Mouse (Mus musculus): ENCODE measurements around the gene Ssh1.

Ssh1 gene

DNA sequence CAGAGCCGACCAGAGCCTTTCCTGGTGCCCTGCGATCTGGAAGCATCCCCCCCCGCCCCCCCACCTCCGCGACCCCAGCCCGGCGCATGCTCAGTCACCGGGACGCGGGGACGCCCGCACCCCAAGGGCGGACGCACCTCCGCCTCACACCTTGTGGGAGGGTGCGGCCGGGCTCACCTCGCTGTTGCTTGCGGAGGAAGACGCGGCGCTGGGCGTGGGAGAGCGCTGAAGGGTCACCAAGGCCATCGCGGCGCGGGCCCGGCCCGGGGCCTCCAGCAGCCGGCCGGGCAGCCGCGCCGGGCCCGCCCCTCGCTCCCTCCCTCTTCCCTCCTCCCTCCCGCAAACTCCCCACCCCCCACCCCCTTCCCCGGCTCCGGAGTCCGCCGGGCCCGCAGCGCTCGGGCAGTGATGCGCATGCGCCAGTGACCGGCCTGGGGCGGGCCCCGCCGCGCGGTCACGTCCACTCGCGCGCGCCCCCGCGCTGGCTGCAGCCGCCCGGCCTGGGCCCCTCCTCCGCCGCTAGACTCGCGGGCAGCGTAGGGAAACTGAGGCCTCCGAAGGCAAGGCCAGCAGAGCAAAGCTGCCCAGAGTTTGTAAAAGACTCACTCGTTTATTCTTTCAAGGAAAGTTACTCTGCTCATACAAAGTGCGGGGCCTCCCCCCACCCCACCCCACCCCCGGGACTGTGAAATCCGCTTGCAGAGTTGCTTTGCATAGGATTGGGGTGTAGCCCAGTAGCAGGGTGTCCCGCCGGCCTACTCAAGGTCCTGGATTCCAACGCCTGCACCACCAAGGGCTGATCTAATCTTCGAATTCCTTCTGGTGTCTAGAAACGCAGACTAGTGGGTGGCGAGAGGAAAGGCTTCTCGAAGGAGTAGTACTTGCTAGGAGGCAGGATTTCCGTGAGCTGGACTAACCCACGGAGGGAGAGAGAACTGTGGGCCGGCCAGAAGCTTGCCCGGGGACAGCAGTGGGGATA, at the start of gene Ssh1:
Gene Ssh1, minus strand, starts transcription at position 408 of the 979 bp plus-strand sequence.
- peak; percentile 74 to 77 for DNase-seq (ENCODE audit: low spot score in 2 of 2)

DNA sequence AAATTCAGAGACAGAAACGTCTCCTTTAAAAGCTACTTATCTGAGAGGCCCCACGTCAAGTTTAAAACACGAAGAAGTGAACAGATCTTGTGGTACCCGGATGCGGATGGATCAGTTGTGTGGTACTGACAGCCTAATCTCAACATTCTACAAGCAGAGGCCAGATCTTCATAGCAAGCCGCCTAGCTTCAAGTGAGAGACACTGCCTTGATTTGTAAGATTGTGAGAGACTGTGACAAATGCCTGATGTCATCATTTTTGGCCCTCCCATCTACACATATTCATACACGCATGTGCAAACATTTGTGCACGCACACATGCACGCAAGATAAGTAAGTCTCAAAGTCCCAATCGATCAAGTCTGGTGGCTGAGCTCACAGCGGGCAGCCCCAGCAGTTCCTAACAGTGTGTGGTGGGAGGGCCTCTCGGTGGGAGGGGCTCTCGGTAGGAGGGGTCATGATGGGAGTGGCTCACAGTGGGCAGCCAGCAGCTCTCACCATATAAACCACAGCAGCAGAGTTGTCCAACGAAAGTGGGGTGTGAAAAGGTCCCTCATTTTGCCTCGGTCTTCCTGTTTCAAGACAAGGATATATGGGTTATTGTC, 47.7 kb upstream of the Ssh1 start:
- peak in 1 of 2 experiments; percentile 5 for DNase-seq (ENCODE audit: low spot score in 2 of 2)

DNA sequence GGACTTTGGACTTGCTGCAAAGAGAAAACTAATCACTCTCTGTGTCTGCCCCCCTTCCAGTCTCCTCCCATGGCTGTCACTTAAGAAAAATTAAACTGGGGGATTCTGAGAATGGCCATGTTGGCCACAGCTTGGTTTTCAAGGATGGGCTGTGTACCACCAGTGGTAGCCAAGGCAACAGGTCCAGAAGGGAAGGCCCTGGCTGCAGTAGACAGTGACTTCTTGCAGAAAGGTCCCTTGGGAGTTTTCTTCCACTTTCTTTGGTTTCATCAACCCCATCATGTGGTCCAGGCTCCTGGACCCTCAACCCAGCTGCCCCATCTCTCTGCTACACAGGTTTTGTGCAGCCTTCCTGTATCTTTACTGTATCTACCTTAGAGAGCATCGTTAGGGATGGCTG, 47.2 kb upstream of the Ssh1 start:
- DNase-seq (ENCODE audit: low spot score in 2 of 2): no peak

DNA sequence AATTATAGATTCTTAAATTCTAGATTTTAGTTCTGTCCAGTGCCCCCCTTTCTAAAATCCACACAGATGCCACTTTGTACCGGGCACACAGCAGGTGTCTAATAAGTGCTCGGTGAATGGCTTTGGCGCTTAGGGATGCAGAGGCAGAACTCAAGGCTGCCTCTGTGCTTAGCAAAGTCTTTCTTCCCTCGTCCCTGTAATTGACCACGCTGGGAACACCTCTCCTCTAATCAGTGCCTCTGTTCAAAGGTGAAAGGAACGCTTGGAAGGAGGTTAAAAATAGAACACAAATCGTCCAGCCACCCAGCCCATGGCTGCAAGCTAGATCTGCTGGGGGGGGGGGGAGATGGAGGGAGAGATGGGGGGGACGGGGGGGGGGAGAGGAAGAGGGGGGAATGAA, 46.8 kb upstream of the Ssh1 start:
- no peak for DNase-seq (ENCODE audit: low spot score in 2 of 2)

DNA sequence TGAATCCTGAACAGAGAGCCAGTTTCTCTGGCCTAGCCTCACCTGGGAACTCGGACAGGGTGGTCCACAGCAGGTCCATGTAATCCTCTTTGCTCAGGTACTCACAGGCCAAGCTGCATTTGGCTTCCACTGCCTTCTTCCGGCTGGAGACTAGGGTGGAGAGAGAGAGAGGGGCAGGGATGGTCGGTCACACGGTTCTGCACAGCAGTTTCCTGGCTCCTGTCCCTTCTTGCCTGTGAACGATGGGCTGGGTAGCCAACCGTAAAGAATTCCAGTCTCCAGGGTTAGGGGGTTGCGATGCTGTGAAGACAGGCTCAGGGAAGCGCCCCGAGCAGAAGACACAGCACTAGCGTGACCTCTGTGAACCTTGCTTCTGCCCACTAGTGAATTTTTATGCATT, 41.4 kb upstream of the Ssh1 start:
- DNase-seq (ENCODE audit: low spot score in 2 of 2): no peak

DNA sequence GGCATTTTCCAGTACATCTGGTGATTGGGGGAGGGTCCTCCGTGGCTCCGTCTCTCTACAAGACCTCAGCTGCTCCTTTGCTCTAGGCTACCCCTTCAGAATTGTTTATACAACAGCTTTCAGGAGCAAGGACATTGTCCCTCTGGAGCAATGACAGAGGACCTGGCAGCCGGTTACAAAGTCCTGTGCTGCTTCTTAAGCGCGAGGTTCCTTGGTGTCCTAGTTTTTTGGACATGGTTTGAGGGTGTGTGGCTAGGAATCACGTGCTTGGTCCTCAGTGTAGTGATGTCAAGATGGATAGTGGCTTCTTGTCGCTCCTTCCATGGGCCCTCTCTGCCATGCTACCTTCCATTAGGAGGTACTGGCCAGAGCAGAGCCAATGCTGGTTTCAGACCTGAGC, 40.7 kb upstream of the Ssh1 start:
- no peak for DNase-seq (ENCODE audit: low spot score in 2 of 2)

DNA sequence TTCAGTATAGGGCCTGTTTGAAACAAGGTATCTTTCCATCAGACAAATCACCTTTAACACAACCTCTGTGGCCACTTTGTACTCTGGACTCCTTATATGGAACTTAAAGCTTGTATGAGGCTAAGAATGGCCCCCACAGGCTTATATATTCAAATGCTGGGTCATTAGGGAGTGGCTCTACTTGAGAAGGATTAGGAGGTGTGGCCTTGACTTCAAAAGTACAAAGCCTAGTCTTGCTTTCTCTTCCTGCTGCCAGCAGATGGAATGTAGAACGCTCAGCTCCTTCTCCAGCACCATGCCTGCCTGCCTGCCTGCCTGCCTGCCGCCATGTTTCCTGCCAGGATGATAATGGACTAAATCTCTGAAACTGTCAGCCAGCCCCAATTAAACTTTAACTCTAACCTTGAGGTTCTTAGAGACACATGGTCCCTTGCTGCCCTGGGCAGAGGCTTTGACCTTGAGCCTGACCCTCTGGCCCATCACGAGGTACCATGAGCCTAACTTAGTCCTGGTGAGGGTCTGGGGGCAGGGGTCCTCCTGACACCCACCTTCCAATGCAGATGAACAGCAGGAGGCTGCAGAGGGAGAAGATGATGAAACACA, 38.6 kb upstream of the Ssh1 start:
- no peak for DNase-seq (ENCODE audit: low spot score in 2 of 2)

DNA sequence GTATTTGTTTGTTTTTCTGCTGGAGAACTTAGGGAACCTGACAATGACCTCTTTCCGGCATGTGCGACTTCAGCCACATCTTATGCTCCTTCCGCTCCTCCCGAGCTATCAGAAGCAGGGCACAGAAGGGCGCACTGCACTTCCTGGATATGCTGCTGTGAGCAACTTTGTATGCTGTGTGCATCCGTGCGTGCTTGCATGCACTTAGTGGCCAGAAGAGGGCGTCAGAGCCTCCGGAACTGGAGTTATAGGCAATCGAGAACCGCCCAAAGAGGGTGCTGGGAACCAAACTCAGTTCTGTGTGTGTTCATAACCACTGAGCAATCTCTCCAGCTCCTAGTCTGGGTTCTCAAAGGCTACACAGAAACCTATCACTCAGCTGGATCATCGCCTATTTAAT, 37.0 kb upstream of the Ssh1 start:
- DNase-seq (ENCODE audit: low spot score in 2 of 2): no peak

DNA sequence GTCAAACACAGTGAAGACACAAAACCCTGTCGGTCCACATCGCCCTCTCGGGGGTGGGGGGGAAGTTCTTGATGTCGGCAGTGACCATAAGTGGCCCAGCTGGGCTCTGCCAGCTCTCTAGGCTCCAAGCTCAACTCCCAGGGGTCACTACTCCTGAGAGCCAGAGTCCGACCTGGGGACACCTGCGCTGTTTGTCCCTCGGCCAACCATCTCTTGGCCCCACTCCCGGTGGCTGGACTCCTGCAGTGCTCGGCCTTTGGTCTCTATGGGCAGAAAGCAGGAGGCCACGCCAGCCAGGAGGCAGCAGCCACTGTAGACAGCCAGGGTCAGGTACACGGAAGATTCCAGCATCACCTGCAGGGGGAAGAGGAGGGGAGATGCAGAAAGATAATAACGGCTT, 34.4 kb upstream of the Ssh1 start:
- no peak for DNase-seq (ENCODE audit: low spot score in 2 of 2)

DNA sequence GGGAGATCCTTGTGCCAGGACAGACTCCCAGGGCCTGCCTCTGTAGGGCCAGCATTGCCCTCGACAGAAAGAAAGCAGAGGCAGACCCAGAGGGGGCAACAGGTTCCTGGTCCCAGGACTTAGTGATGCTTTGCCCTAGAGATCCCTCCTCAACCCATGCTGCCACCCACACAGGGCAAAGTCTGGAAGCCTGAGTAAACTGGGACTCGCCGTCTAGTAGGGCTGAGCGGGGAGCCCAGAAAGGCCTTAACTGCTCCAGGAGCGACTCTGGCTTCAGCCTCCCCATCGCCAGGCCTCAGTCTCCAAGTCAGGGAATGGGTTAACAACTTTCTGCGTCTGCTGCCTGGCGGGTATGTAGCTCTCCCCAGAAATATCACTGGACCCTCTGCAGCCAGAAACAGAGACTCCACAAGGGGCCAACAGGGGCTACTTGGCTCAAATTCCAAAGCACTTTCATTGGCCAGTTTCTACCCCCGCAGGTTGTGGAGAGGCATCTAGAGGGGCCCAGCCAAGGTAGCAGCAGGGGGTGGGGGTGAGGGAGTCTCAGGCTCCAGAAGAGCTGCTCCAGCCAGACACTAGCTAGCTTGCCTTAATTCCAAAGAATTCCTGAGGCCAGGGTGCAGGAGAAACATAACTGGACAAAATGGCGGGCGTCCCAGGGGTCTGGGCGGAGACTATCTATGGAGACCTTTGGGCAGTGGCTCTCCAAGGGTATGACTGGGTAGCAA, 33.7 kb upstream of the Ssh1 start:
- DNase-seq (ENCODE audit: low spot score in 2 of 2): no peak

DNA sequence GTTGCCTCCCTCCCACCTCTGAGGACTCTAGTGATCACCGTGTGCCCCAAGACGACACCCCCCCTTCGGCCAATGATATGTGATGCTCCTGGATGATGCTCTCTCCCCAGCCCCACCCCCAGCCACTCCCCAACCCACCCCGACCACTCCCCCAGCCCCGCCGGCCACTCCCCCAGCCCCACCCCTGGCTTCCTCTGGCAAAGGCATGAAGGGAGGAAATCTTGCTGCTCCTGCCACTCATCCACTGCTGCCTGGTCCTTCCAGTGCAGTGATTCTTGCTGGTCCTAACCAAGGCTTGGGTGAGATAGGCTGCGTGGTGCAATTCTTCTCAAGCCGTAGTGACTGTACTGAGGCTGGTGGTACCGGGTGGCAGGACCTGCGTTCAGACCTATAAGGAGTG, 31.2 kb upstream of the Ssh1 start:
- DNase-seq (ENCODE audit: low spot score in 2 of 2): no peak

DNA sequence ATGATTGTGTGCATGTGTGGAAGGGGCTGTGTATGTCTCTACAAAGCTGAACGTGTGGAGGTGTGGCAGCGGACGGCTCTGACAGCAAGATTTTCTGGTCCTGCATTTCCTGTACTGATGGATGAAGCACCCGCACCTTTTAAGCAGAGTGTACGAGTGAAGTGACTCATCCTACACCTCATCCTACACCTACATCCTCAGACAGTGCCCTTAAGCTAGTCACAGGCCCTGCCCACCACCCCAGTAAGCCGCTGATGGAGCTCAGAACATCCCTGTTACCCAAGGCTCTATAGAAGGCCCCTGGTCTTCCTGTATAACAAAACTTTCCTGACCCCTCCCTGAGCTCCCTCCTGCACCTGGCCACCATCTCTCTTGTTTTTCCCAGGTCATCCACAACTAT, 30.7 kb upstream of the Ssh1 start:
- no peak for DNase-seq (ENCODE audit: low spot score in 2 of 2)

DNA sequence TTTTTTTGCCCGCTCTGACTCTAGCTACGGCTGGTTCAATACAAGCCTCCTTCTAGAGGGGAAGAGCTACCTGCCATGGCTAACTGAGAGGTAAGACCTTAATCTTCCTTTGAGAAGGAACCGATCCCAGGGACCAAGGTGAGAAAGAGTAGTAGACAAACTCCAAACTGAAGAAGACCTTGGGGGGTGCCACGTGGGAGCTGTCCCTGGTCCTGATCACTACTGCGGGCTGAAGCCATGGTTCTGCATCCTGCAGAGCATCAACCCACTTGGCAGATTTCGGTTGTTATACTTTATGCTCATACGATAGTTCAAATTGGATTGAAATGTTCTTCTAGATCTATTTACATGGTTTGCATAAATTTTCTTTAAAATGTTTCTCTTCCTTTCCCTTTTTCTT, 21.4 kb upstream of the Ssh1 start:
- no peak for DNase-seq (ENCODE audit: low spot score in 2 of 2)

DNA sequence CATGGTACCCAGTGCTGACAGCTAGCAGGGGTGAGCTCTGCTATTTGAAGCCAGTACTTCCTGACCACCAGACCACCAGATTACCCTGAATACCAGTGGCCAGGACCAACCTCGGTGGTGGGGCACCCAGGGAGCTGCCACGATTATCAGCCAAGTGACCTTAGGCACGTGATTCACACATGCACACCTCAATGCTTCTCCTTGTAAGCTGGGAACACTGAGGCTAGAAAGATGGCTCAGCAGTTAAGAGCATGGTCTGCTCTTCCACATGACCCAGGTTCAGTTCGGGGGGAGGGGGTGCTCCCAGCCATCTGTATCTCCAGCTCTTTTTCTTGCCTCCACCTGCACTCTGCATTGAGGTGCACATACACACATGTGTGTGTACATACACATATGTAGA, 15.4 kb upstream of the Ssh1 start:
- no peak for DNase-seq (ENCODE audit: low spot score in 2 of 2)

DNA sequence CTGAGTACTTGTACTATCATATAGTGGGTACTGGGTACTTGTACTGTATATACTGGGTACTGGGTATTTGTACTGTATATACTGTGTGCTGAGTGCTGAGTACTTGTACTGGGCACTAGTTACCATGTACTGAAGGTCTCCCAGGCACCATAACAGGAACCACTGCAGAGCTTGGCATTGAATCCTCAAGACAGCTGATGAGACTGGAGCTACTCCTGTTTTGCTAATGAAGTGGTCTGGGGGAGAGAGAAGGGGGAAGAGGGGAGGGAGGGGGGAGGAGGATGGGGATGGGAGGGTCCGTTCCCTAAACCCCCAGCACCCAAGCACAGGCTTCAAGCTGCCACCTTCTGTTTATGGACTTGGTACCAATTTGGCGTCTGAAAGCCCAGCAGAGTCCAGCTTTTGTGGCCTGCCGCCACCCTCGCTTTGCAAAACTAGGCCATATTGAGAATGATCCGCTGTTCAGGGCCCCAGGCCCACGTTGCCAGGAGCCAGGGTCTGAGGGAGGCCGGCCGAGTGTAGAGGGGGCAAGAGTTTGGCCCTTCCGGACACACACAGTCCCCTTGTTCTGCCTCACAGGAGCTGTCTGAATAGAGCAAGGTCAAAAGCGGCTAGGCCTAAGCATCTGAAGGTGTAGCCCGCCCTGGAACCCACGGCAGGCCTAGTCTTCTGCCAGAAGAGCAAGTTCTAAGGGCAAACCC, 14.2 kb upstream of the Ssh1 start:
- no peak for DNase-seq (ENCODE audit: low spot score in 2 of 2)

DNA sequence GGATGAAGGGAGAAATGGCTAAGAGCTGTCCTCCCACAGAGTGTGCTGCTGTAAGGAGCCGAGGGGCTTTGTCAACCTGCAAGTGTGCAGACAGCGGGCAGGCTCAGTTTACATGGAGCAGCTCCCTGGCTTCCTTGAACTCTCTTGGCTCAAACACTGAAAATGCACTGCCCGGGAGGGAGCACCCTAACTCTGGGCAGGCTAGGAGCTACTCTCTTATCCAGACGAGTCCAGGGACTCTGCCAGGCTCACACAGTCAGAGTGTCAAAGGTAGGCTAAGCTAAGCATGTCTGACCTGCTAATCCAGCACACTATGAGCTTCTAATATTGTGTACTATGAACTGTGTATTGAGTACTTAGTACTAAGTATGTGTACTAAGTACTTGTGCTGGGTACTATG, 13.3 kb upstream of the Ssh1 start:
- DNase-seq (ENCODE audit: low spot score in 2 of 2): no peak

DNA sequence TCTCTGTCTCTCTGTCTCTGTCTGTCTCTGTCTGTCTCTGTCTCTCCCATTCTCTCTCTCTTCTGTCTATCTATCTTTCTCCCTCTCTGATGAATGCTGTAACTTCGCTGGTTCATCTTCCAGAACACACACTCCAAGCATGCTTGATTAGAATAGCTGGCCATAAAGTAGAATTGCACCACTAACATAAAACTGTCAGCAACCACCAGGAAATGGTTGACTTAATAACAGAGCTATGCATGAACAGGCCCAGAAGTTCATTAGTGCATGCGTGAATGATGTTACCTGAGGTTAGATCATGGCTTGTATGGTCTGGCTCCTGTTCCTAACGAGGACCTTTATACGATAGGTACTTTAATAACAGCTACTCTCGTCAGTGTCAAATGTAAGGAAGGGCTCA, 11.4 kb upstream of the Ssh1 start:
- DNase-seq (ENCODE audit: low spot score in 2 of 2): no peak

DNA sequence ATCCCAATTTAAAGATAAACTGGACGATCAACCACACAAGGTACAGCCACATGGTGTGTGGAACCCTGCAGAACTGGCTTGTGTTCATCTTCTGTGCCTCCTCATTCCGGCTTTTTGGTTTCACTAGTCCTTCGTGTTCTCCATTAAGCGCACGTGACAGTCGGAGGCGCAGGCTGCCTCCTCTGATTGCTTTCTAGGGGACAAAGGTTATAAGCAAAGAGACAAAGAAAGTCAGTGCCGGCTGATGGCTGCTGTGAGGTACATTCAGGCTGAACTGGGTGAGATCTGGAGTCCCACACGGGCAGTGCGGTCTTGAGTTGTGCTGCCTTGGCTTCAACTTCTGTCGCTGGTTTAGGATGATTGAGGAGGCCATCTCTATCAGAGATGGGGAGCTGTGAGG, 10.9 kb upstream of the Ssh1 start:
- DNase-seq (ENCODE audit: low spot score in 2 of 2): no peak

DNA sequence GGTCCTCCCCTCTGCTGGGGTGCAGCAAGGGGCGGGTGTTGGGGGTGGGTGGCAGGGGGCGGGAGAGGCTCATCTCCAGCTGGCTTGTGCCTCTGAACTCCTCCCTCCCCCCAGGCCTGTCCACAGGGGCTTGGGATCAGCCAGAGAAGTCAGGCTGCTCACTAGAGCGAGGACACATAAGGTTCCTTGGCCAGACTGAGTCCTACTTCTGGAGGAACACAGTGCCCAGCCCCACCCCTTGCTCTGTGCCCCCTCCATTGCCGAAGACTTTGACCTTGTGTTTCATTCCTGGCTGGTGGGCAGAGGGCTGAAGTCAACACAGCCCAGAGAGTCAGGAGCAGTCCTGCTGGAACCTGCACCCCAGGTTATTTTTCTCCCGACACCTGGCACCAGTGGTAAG, 9.8 kb upstream of the Ssh1 start, which contains the start of gene Dao:
Gene Dao, plus strand, starts transcription at position 162 of the 400 bp plus-strand sequence.
- no peak for DNase-seq (ENCODE audit: low spot score in 2 of 2)

DNA sequence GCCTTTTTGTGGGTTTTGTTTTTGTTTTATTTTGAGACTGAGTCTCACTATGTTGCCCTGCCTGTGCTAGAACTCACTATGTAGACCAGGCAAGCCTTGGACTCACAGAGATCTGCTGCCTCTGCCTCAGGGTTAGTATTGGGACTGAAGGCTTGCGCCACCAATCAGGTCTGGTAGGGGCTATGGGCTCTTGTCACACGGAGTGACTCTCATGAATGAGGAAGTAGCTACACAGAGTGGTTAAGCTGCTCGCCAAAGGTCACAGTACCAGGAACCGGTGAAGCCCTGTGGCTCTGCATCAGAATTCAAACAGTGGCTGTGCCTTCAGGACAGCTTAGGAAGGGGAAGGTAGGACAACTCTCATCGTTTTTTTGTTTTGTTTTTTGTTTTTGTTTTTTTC, 5.7 kb upstream of the Ssh1 start:
- no peak for DNase-seq (ENCODE audit: low spot score in 2 of 2)

DNA sequence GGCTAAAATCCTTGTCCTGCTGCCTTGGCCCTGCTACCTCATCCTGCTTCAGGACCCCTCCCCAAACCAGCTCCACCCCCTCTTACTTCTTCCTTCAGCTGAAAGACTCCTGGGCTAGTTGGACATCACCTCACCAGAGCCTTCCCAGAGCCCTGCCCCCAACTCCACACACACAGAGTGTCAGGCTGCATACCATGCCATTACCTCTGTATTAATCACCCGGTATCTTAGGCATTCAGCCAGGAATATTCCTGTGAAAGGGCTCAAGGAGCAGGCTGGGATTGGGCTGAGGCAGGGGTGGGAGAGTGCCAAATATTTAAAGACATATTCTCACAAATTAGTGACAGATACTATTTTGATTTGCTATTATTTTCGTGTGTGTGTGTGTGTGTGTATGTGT, 2.8 kb upstream of the Ssh1 start:
- DNase-seq (ENCODE audit: low spot score in 2 of 2): no peak

Data from spleen, postnatal 14 days (tissue).